In the genomic region with DNA sequence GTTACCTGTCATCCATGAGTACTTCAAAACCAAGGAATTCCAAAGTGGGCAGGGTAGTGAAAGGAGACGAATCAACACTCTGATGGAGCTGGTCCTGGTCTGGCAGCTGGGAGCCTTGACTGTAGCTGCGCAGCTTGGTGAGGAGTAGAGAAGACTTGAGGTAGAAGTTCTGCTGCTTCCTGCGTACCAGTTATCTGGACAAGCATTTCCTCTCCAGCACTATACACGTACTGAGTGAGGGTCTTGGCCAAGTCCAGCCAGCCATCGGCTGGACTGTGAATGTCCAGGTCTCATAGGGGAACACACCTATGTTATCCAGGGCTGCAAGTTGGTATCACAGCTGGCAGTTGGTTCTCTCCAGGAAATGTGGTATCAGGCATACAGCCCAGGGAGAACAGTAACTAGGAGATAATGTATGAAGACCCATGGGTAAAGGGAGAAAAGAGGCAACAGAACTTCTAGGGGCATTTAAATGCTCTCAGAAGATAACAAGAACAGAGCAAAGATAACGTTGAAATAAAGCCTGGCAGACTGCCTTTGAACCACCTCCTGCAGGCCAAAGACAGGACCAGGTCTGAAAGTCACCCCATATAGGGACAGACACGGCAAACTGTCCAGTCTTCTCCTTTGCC, we compare ENCODE assay signal across 23 mouse cellular contexts. TPM values are rescaled to one million over a fixed set of nuclear protein-coding genes. Genes with fewer than 3 reads are reported as not detected.
A peak's percentile ranks its signal among the peaks of the same experiment; 100 is the strongest.
DNase-seq lines count a peak whose midpoint lies in the region; ATAC-seq and TF ChIP-seq lines count a peak whose summit lies in the region.
"Had no signal": no experiment of that assay in that cellular context is flagged by ENCODE, and none has a peak within 500 bp of the region (broad histone marks: within the 10 kb centered on the region; RNA-seq: fewer than 3 reads in every experiment).

No protein-coding gene starts in this region.

- peak overlapping the region; percentile 72 for H3K27ac ChIP-seq in MEL (ENCODE audit: control insufficient read depth, low read depth, low read length)
- peak overlapping the region; percentile 63 for H3K27ac ChIP-seq in liver, embryonic 13.5 days
- H3K27ac ChIP-seq in liver, postnatal 0 days (ENCODE audit: low read depth), result no peak overlapping the region
- H3K27ac ChIP-seq: embryonic facial prominence, embryonic 10.5 days; heart, embryonic 10.5 days; hindbrain, embryonic 12.5 days had no signal

- 0 out of 4 replicates have a peak overlapping the region, but pooled peaks of 1 of the 2 experiments have one; percentile 7 for H3K4me3 ChIP-seq in MEL (ENCODE audit: control insufficient read depth in 1 of 2, insufficient read depth in 1 of 2, low read depth in 2 of 2, low read length in 2 of 2)
- no peak overlapping the region for H3K4me3 ChIP-seq in liver, embryonic 13.5 days (replicated peaks)
- H3K4me3 ChIP-seq in liver, postnatal 0 days (ENCODE audit: low read depth, low read length), result no peak overlapping the region
- H3K4me3 ChIP-seq: embryonic facial prominence, embryonic 10.5 days; heart, embryonic 10.5 days; hindbrain, embryonic 12.5 days had no signal

- peaks cover 4 to 49% of the 10 kb centered on the region in 2 experiments for H3K36me3 ChIP-seq in MEL (ENCODE audit: control insufficient read depth in 1 of 2, insufficient read depth in 2 of 2, low read length in 2 of 2)
- peaks cover 49% of the 10 kb centered on the region for H3K36me3 ChIP-seq in liver, embryonic 13.5 days
- peaks cover 47% of the 10 kb centered on the region for H3K36me3 ChIP-seq in liver, postnatal 0 days (replicated peaks; ENCODE audit: insufficient read depth, low read length)

- no peak for TF ChIP-seq RAD21 in MEL (IDR thresholded peaks at IDR 0.05; ENCODE audit: low read depth, low read length)

- peak; percentile 99 for TF ChIP-seq EP300 in MEL (IDR thresholded peaks at IDR 0.05; ENCODE audit: low read depth in 1 of 2, low read length in 2 of 2)
- peak; percentile 85 for TF ChIP-seq EP300 in liver, postnatal 0 days (IDR thresholded peaks at IDR 0.05; ENCODE audit: low read depth)

- no peaks in the 10 kb centered on the region for H3K27me3 ChIP-seq in MEL (ENCODE audit: control insufficient read depth in 1 of 2, insufficient read depth in 2 of 2, low read length in 2 of 2)
- H3K27me3 ChIP-seq in liver, embryonic 13.5 days, result peaks cover 16% of the 10 kb centered on the region
- peaks cover 12% of the 10 kb centered on the region for H3K27me3 ChIP-seq in liver, postnatal 0 days (ENCODE audit: insufficient read depth, low read length)

- peak; percentile 81 for ATAC-seq in liver, embryonic 13.5 days (ENCODE audit: low read depth)
- peak; percentile 35; the same call in 1 of the 2 replicates for ATAC-seq in liver, postnatal 0 days
- no peak for ATAC-seq in activated CD4-positive, CD25-positive, alpha-beta regulatory T cell, adult 4 months
- ATAC-seq: forebrain, embryonic 14.5 days; hindbrain, embryonic 16.5 days; inflammation-experienced regulatory T-cells, adult 6 months had no signal

- peak; percentile 63 for DNase-seq in heart, adult 11 months
- DNase-seq in heart, adult 8-10 months (ENCODE audit: low spot score), result no peak
- peak; percentile 79 for DNase-seq in MEL (ENCODE audit: low read depth, low spot score)
- no peak for DNase-seq in liver, embryonic 13.5 days
- DNase-seq in liver, postnatal 0 days, result no peak
- DNase-seq in urinary bladder, postnatal 4 days (ENCODE audit: low spot score in 2 of 2), result no peak
- DNase-seq in yolk sac, embryonic 10.5 days (ENCODE audit: low spot score), result no peak
- DNase-seq: adrenal gland, postnatal 14 days; cerebellum, adult 11-12 months; cerebellum, adult 9-10 months; cerebellum, postnatal 25 days; gastrocnemius, postnatal 14 days; heart, postnatal 10 days; heart, postnatal 4 days had no signal

- peak overlapping the region; percentile 40 for H3K9ac ChIP-seq in MEL (ENCODE audit: control insufficient read depth, low read depth, low read length, poor library complexity, severe bottlenecking)
- no peak overlapping the region; the same call in 1 of the 2 replicates for H3K9ac ChIP-seq in liver, embryonic 13.5 days
- no peak overlapping the region for H3K9ac ChIP-seq in liver, postnatal 0 days (replicated peaks)
- H3K9ac ChIP-seq: hindbrain, embryonic 12.5 days had no signal

- TF ChIP-seq POLR2A in MEL (IDR thresholded peaks at IDR 0.05; ENCODE audit: control insufficient read depth in 1 of 2, insufficient read depth in 1 of 2, low read depth in 1 of 2, low read length in 2 of 2, poor library complexity in 1 of 2), result no peak; a peak in 1 of 4 replicates

- no peak overlapping the region for H3K4me2 ChIP-seq in liver, embryonic 13.5 days
- H3K4me2 ChIP-seq in liver, postnatal 0 days (ENCODE audit: low read depth, low read length), result no peak overlapping the region
- H3K4me2 ChIP-seq: hindbrain, embryonic 12.5 days had no signal

- H3K79me2 ChIP-seq in MEL (ENCODE audit: control insufficient read depth, insufficient read depth, low read length, poor library complexity), result peaks cover 2% of the 10 kb centered on the region; the same call in 1 of the 2 replicates

- 26% methylated on average over 7 of the region's 7 CpGs for WGBS in liver, embryonic 13.5 days (ENCODE audit: insufficient replicate concordance)
- 59% methylated on average over 7 of the region's 7 CpGs for WGBS in liver, postnatal 0 days (ENCODE audit: insufficient replicate concordance)

- H3K9me3 ChIP-seq in MEL (replicated peaks; ENCODE audit: insufficient read depth, low read length), result no peaks in the 10 kb centered on the region
- no peaks in the 10 kb centered on the region for H3K9me3 ChIP-seq in liver, embryonic 13.5 days (replicated peaks)
- H3K9me3 ChIP-seq in liver, postnatal 0 days (ENCODE audit: low read length), result no peaks in the 10 kb centered on the region
- H3K9me3 ChIP-seq: embryonic facial prominence, embryonic 10.5 days; heart, embryonic 10.5 days; hindbrain, embryonic 12.5 days had no signal

- H3K4me1 ChIP-seq in MEL (ENCODE audit: control insufficient read depth in 1 of 2, insufficient read depth in 2 of 2, low read length in 2 of 2), result peaks cover 42 to 56% of the 10 kb centered on the region in 2 experiments
- peaks cover 62% of the 10 kb centered on the region for H3K4me1 ChIP-seq in liver, embryonic 13.5 days (replicated peaks)
- peaks cover 11% of the 10 kb centered on the region for H3K4me1 ChIP-seq in liver, postnatal 0 days (ENCODE audit: insufficient read depth)

- no peak for TF ChIP-seq CTCF in MEL (IDR thresholded peaks at IDR 0.05 in 2 of 3, conservative IDR thresholded peaks at IDR 0.05 in 1 of 3; ENCODE audit: control insufficient read depth in 1 of 3, insufficient read depth in 1 of 3, low read depth in 2 of 3, low read length in 3 of 3, poor library complexity in 1 of 3, severe bottlenecking in 1 of 3)
- no peak for TF ChIP-seq CTCF in liver, postnatal 0 days (IDR thresholded peaks at IDR 0.05; ENCODE audit: low read depth)

TF ChIP-seq in MEL, 35 proteins besides CTCF, POLR2A, EP300 and RAD21 (continues in another document):
- TF ChIP-seq ETS1 (IDR thresholded peaks at IDR 0.05; ENCODE audit: low read depth, low read length) (peak; percentile 92), ZKSCAN1 (IDR thresholded peaks at IDR 0.05; ENCODE audit: low read depth, low read length) (no peak), MXI1 (IDR thresholded peaks at IDR 0.05; ENCODE audit: low read depth, low read length) (peak; percentile 76), POLR2AphosphoS2 (IDR thresholded peaks at IDR 0.05; ENCODE audit: low read length) (peak; percentile 50; the same call in 1 of the 2 replicates), SIN3A (IDR thresholded peaks at IDR 0.05; ENCODE audit: low read length) (peak; percentile 93), SMC3 (IDR thresholded peaks at IDR 0.05; ENCODE audit: low read depth, low read length) (no peak)

RNA-seq across cellular contexts. Expression of a gene that starts 10.6 kb away (rescaled TPM):
- total RNA-seq in heart, adult 8-10 months (2022), result not detected
- total RNA-seq in MEL (2012; rRNA removed), result 23.9 and 29.0 TPM in 2 replicates
- 10 to 100 TPM in 1 of 2 experiments, not detected in 1; 21.5 TPM for polyA plus RNA-seq in MEL (2012; ENCODE audit: insufficient read depth in 1 of 2, insufficient read length in 2 of 2, low read depth in 1 of 2, low replicate concordance in 2 of 2, missing spikeins in 1 of 2)
- 0.07 and 0.09 TPM in 2 replicates for polyA plus RNA-seq in liver, embryonic 13.5 days (2015; fragmentation: Nextera tagmentation; extraction: Ambion mirVana)
- not detected in 2 replicates for polyA plus RNA-seq in liver, postnatal 0 days (2015; fragmentation: Nextera tagmentation; extraction: Ambion mirVana)
- polyA plus RNA-seq in activated CD4-positive, CD25-positive, alpha-beta regulatory T cell, adult 4 months (2017; shearing (Covaris generic)), result 1 to 10 TPM in 1 of 2 experiments, under 1 TPM in 1; 0.54 to 1.2 TPM
- total RNA-seq: gastrocnemius, postnatal 14 days; heart, postnatal 4 days had no signal
- polyA plus RNA-seq: heart, embryonic 14.5 days had no signal

RNA-seq across cellular contexts. Expression of a gene that starts 15.6 kb away (rescaled TPM):
- 1 to 10 TPM; 1.5 to 4.3 (median 3.4) TPM for total RNA-seq in heart, adult 8-10 months (2022)
- total RNA-seq in MEL (2012; rRNA removed), result 0.19 and 0.59 TPM in 2 replicates
- 1 to 10 TPM in 1 of 2 experiments, not detected in 1; 3.4 TPM for polyA plus RNA-seq in MEL (2012; ENCODE audit: insufficient read depth in 1 of 2, insufficient read length in 2 of 2, low read depth in 1 of 2, low replicate concordance in 2 of 2, missing spikeins in 1 of 2)
- polyA plus RNA-seq in liver, embryonic 13.5 days (2015; fragmentation: Nextera tagmentation; extraction: Ambion mirVana), result 50.1 and 52.2 TPM in 2 replicates
- 5.0 and 6.8 TPM in 2 replicates for polyA plus RNA-seq in liver, postnatal 0 days (2015; fragmentation: Nextera tagmentation; extraction: Ambion mirVana)
- 1 to 10 TPM; 1.2 to 2.0 TPM for polyA plus RNA-seq in activated CD4-positive, CD25-positive, alpha-beta regulatory T cell, adult 4 months (2017; shearing (Covaris generic))

RNA-seq across cellular contexts. Expression of a gene that starts 29.0 kb away (rescaled TPM):
- total RNA-seq in heart, adult 8-10 months (2022), result not detected
- total RNA-seq in MEL (2012; rRNA removed), result 0.85 and 1.2 TPM in 2 replicates
- polyA plus RNA-seq in MEL (2012; ENCODE audit: insufficient read depth in 1 of 2, insufficient read length in 2 of 2, low read depth in 1 of 2, low replicate concordance in 2 of 2, missing spikeins in 1 of 2), result 10 to 100 TPM in 1 of 2 experiments, not detected in 1; 22.7 TPM
- polyA plus RNA-seq in liver, embryonic 13.5 days (2015; fragmentation: Nextera tagmentation; extraction: Ambion mirVana), result 0.80 and 0.89 TPM in 2 replicates
- 0.13 and 0.20 TPM in 2 replicates for polyA plus RNA-seq in liver, postnatal 0 days (2015; fragmentation: Nextera tagmentation; extraction: Ambion mirVana)
- polyA plus RNA-seq in activated CD4-positive, CD25-positive, alpha-beta regulatory T cell, adult 4 months (2017; shearing (Covaris generic)), result 1 to 10 TPM; 1.6 to 2.4 TPM
- total RNA-seq: adrenal gland, adult 18-20 months; adrenal gland, postnatal 14 days; gastrocnemius, postnatal 14 days; heart, postnatal 10 days; heart, postnatal 4 days had no signal

RNA-seq across cellular contexts. Expression of a gene that starts 59.2 kb away (rescaled TPM):
- 10 to 100 TPM; 31.4 to 49.0 (median 42.7) TPM for total RNA-seq in heart, adult 8-10 months (2022)
- 65.6 and 66.1 TPM in 2 replicates for total RNA-seq in MEL (2012; rRNA removed)
- 100 to 1,000 TPM in 1 of 2 experiments, not detected in 1; 165 TPM for polyA plus RNA-seq in MEL (2012; ENCODE audit: insufficient read depth in 1 of 2, insufficient read length in 2 of 2, low read depth in 1 of 2, low replicate concordance in 2 of 2, missing spikeins in 1 of 2)
- 24.7 and 28.0 TPM in 2 replicates for polyA plus RNA-seq in liver, embryonic 13.5 days (2015; fragmentation: Nextera tagmentation; extraction: Ambion mirVana)
- 13.9 and 15.9 TPM in 2 replicates for polyA plus RNA-seq in liver, postnatal 0 days (2015; fragmentation: Nextera tagmentation; extraction: Ambion mirVana)
- polyA plus RNA-seq in activated CD4-positive, CD25-positive, alpha-beta regulatory T cell, adult 4 months (2017; shearing (Covaris generic)), result 100 to 1,000 TPM in 1 of 2 experiments, 10 to 100 TPM in 1; 98.3 to 132 TPM

Comparison
In these comparisons a context has a peak if more than half of its experiments do, and no peak if none do; other contexts are left out.
1. DNase-seq: peak in heart, adult 11 months (single experiment) and MEL (single experiment); none in heart, adult 8-10 months (single experiment), liver, embryonic 13.5 days (single experiment), liver, postnatal 0 days (single experiment), urinary bladder, postnatal 4 days (0 of 2) and yolk sac, embryonic 10.5 days (single experiment).